ENCODE assay signal across 8 mouse cellular contexts in the genomic region with DNA sequence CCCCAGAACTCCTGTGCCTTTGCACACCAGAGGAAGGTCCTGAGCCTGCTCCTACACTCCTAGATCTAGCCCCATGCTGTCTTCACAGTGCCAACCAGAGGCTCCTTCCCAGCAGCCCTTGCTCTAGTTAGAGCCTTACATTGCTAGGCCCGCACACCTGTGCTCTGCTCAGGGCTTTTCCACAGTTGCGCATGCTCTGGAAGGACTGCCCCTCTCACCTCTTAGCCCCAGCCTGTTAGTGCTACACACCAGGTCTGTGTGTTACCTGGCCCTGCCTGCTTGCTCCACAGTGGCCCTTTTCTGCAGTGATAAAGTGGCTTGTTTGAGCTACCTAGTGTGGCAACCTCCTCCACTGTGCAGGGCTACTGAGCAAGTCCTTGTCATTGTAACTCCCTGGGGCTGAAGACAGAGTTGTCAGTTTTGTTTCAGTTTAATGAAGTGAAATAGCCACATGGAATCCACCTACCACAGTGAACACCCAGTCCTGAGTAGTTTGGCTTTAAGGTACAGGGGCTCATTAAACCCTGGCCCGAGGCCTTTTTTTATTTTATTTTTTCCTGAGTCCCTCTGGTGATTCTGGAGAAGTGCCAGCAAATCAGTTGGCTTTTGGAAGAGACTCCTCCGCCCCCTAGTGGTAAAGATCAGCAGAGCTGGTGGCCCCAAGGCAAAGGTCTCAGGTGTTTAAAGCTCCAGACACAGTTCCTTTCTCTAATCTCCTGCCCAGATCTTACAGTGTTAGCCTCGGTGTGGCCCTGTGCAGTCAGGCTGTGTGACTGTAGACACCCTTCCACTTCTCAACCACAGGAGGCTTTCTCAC. TPM values are rescaled to one million over a fixed set of nuclear protein-coding genes. Genes with fewer than 3 reads are reported as not detected.
DNase-seq lines count a peak whose midpoint lies in the region; ATAC-seq and TF ChIP-seq lines count a peak whose summit lies in the region.

No protein-coding gene starts in this region.

- no peak overlapping the region for H3K27ac ChIP-seq in kidney, adult 2 months (ENCODE audit: insufficient read depth, low read depth, low read length)
- H3K27ac ChIP-seq in limb, embryonic 13.5 days, result peak overlapping the region; percentile 49; the same call in 1 of the 2 replicates
- H3K27ac ChIP-seq in midbrain, embryonic 15.5 days, result peak overlapping the region; percentile 52

- TF ChIP-seq CTCF in kidney, adult 2 months (conservative IDR thresholded peaks at IDR 0.05; ENCODE audit: insufficient read depth, insufficient read length, low read depth, low read length), result peak; percentile 78

- DNase-seq in 416B (ENCODE audit: low read depth), result peak; percentile 88
- DNase-seq in ZHBTc4 (ENCODE audit: low read depth, low spot score), result peak; percentile 86
- DNase-seq in gastrocnemius, postnatal 36 days, result peak; percentile 34 to 42
- DNase-seq in kidney, adult 2 months, result peak; percentile 87
- DNase-seq in splenic B cell, adult 2 months (ENCODE audit: low read depth, low spot score), result peak; percentile 83

- no peak overlapping the region for H3K4me2 ChIP-seq in limb, embryonic 13.5 days (replicated peaks)
- no peak overlapping the region for H3K4me2 ChIP-seq in midbrain, embryonic 15.5 days

- no peaks in the 10 kb centered on the region for H3K36me3 ChIP-seq in kidney, adult 2 months (ENCODE audit: control insufficient read depth, insufficient read depth, low read length)
- H3K36me3 ChIP-seq in limb, embryonic 13.5 days, result peaks cover 59% of the 10 kb centered on the region
- H3K36me3 ChIP-seq in midbrain, embryonic 15.5 days (replicated peaks), result peaks cover 29% of the 10 kb centered on the region
- peaks cover 9% of the 10 kb centered on the region; the same call in 1 of the 2 replicates for H3K36me3 ChIP-seq in splenic B cell, adult 2 months (ENCODE audit: control insufficient read depth, insufficient read depth, low read length, poor library complexity, severe bottlenecking)

- H3K4me3 ChIP-seq in kidney, adult 2 months (ENCODE audit: insufficient read depth, low read depth, low read length), result no peak overlapping the region
- no peak overlapping the region for H3K4me3 ChIP-seq in limb, embryonic 13.5 days
- H3K4me3 ChIP-seq in midbrain, embryonic 15.5 days, result no peak overlapping the region

- peak; percentile 75 for ATAC-seq in common myeloid progenitor, adult 5-6 weeks (replicated peaks; ENCODE audit: low read depth, poor library complexity, severe bottlenecking)
- ATAC-seq in limb, embryonic 13.5 days (ENCODE audit: low FRiP score, low read depth), result peak; percentile 37; the same call in 1 of the 2 replicates
- peak; percentile 64 for ATAC-seq in midbrain, embryonic 15.5 days (replicated peaks)

- H3K27me3 ChIP-seq in kidney, adult 2 months (replicated peaks; ENCODE audit: control insufficient read depth, insufficient read depth, low read length), result no peaks in the 10 kb centered on the region
- H3K27me3 ChIP-seq in limb, embryonic 13.5 days, result no peaks in the 10 kb centered on the region
- no peaks in the 10 kb centered on the region for H3K27me3 ChIP-seq in midbrain, embryonic 15.5 days (replicated peaks)
- no peaks in the 10 kb centered on the region for H3K27me3 ChIP-seq in splenic B cell, adult 2 months (ENCODE audit: control insufficient read depth, insufficient read depth, low read length, poor library complexity, severe bottlenecking)

- intact Hi-C loops in gastrocnemius, postnatal 36 days (cut with DNase I), result loop anchor here (2.0 kb wide), 1 partner anchor 42 kb away; no protein-coding TSS in a partner anchor

- H3K9ac ChIP-seq in limb, embryonic 13.5 days, result peak overlapping the region; percentile 20; the same call in 1 of the 2 replicates
- no peak overlapping the region for H3K9ac ChIP-seq in midbrain, embryonic 15.5 days

- TF ChIP-seq POLR2A in kidney, adult 2 months (IDR thresholded peaks at IDR 0.05; ENCODE audit: low read depth, low read length), result no peak

- H3K4me1 ChIP-seq in kidney, adult 2 months (ENCODE audit: control insufficient read depth, insufficient read depth, low read length), result peaks cover 3% of the 10 kb centered on the region; the same call in 1 of the 2 replicates
- peaks cover 23% of the 10 kb centered on the region for H3K4me1 ChIP-seq in limb, embryonic 13.5 days
- peaks cover 9% of the 10 kb centered on the region for H3K4me1 ChIP-seq in midbrain, embryonic 15.5 days

- 40% methylated on average over 5 of the region's 5 CpGs for WGBS in kidney, adult 2 months
- 32% methylated on average over 5 of the region's 5 CpGs for WGBS in limb, embryonic 13.5 days
- WGBS in midbrain, embryonic 15.5 days, result 42% methylated on average over 5 of the region's 5 CpGs

- peaks cover 8% of the 10 kb centered on the region; the same call in 1 of the 2 replicates for H3K9me3 ChIP-seq in limb, embryonic 13.5 days
- H3K9me3 ChIP-seq in midbrain, embryonic 15.5 days, result no peaks in the 10 kb centered on the region

RNA-seq across cellular contexts. Expression of a gene that starts 7.3 kb away (rescaled TPM):
- total RNA-seq in common myeloid progenitor, adult 5-6 weeks (2017), result 25.2 and 33.1 TPM in 2 replicates
- 10 to 100 TPM in 1 of 2 experiments, 1 to 10 TPM in 1; 9.8 to 11.5 TPM for total RNA-seq in gastrocnemius, postnatal 36 days (2021)
- 34.9 and 39.8 TPM in 2 replicates for polyA plus RNA-seq in kidney, adult 2 months (2012; rRNA removed)
- polyA plus RNA-seq in limb, embryonic 13.5 days (2015; fragmentation: Nextera tagmentation; extraction: Ambion mirVana), result 24.5 and 25.1 TPM in 2 replicates
- polyA plus RNA-seq in midbrain, embryonic 15.5 days (2015; fragmentation: Nextera tagmentation; extraction: Ambion mirVana), result 38.4 and 40.3 TPM in 2 replicates

RNA-seq across cellular contexts. Expression of a gene that starts 36.7 kb away (rescaled TPM):
- total RNA-seq in common myeloid progenitor, adult 5-6 weeks (2017), result 70.8 and 84.9 TPM in 2 replicates
- total RNA-seq in gastrocnemius, postnatal 36 days (2021), result 1 to 10 TPM in 1 of 2 experiments, under 1 TPM in 1; 0.42 to 1.2 TPM
- polyA plus RNA-seq in kidney, adult 2 months (2012; rRNA removed), result 2.3 and 4.1 TPM in 2 replicates
- polyA plus RNA-seq in limb, embryonic 13.5 days (2015; fragmentation: Nextera tagmentation; extraction: Ambion mirVana), result 1.4 and 2.4 TPM in 2 replicates
- 0.92 and 1.1 TPM in 2 replicates for polyA plus RNA-seq in midbrain, embryonic 15.5 days (2015; fragmentation: Nextera tagmentation; extraction: Ambion mirVana)

RNA-seq across cellular contexts. Expression of a gene that starts 45.4 kb away (rescaled TPM):
- total RNA-seq in common myeloid progenitor, adult 5-6 weeks (2017), result not detected in 2 replicates
- not detected for total RNA-seq in gastrocnemius, postnatal 36 days (2021)
- polyA plus RNA-seq in kidney, adult 2 months (2012; rRNA removed), result 0.33 and 0.41 TPM in 2 replicates
- not detected in 2 replicates for polyA plus RNA-seq in limb, embryonic 13.5 days (2015; fragmentation: Nextera tagmentation; extraction: Ambion mirVana)
- not detected in 2 replicates for polyA plus RNA-seq in midbrain, embryonic 15.5 days (2015; fragmentation: Nextera tagmentation; extraction: Ambion mirVana)

RNA-seq across cellular contexts. Expression of a gene that starts 55.5 kb away (rescaled TPM):
- 3.6 and 10.2 TPM in 2 replicates for total RNA-seq in common myeloid progenitor, adult 5-6 weeks (2017)
- total RNA-seq in gastrocnemius, postnatal 36 days (2021), result under 1 TPM; 0.61 to 0.64 TPM
- polyA plus RNA-seq in kidney, adult 2 months (2012; rRNA removed), result 10.1 and 12.9 TPM in 2 replicates
- 3.3 and 3.5 TPM in 2 replicates for polyA plus RNA-seq in limb, embryonic 13.5 days (2015; fragmentation: Nextera tagmentation; extraction: Ambion mirVana)
- 1.6 and 1.9 TPM in 2 replicates for polyA plus RNA-seq in midbrain, embryonic 15.5 days (2015; fragmentation: Nextera tagmentation; extraction: Ambion mirVana)

RNA-seq across cellular contexts. Expression of a gene that starts 57.7 kb away (rescaled TPM):
- total RNA-seq in common myeloid progenitor, adult 5-6 weeks (2017), result not detected in 2 replicates
- total RNA-seq in gastrocnemius, postnatal 36 days (2021), result not detected
- not detected in 2 replicates for polyA plus RNA-seq in kidney, adult 2 months (2012; rRNA removed)
- polyA plus RNA-seq in limb, embryonic 13.5 days (2015; fragmentation: Nextera tagmentation; extraction: Ambion mirVana), result not detected in 2 replicates
- polyA plus RNA-seq in midbrain, embryonic 15.5 days (2015; fragmentation: Nextera tagmentation; extraction: Ambion mirVana), result not detected in 2 replicates

Comparison
In these comparisons a context has a peak if more than half of its experiments do, and no peak if none do; other contexts are left out.
1. DNase-seq: peak in every context shown above with its lines; median percentile 88 in 416B; 87 in kidney, adult 2 months; 86 in ZHBTc4; 83 in splenic B cell, adult 2 months; 38 in gastrocnemius, postnatal 36 days.